Mouse (Mus musculus): ENCODE results near the gene Ednrb.

DNA sequence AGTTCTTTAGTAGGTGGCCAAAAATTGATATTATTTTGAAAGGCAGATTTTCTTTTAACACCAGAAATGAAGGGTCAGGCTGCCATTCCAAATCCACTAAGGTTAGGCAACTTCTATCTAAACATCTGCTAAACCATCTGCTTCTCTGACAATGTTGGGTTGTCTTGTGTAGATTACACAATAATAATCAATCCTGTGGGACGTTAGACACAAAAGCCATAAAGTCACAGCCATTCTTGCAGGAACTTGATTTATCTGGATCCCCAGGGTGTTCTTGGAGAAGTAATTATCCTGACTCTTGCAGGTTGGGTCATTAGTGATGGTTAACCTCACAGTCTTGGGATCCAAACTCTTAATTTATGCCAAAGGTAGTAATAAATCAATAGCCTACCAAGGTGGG is 21.6 kb downstream of the Ednrb start:
- no peak for TF ChIP-seq CTCF (IDR thresholded peaks at IDR 0.05; ENCODE audit: control insufficient read depth, insufficient read depth, insufficient read length)
- TF ChIP-seq MAX (IDR thresholded peaks at IDR 0.05), result no peak
- no peak for TF ChIP-seq USF1 (IDR thresholded peaks at IDR 0.05; ENCODE audit: low read depth)
- TF ChIP-seq MYOG (IDR thresholded peaks at IDR 0.05; ENCODE audit: control insufficient read depth, extremely low read depth, insufficient read length), result no peak
- TF ChIP-seq CEBPB (IDR thresholded peaks at IDR 0.05; ENCODE audit: low read depth), result no peak
